Mouse (Mus musculus) heart, postnatal 25 days (tissue): ENCODE data around the gene Cers6. TPM values are rescaled to one million over a fixed set of nuclear protein-coding genes. Genes with fewer than 3 reads are reported as not detected.

Source experiments
- DNase-seq: peaks from one replicate; pipeline ENCODE4 v3.0.0; 2022; ENCODE audit warnings: low spot score
- intact Hi-C: fragments of 180-260 bp; cut with DNase I; formaldehyde crosslinking; loops from one replicate; pipeline ENCODE4 v1.15.1; 2025
- total RNA-seq, 2 experiments: library from RNA; stranded (reverse); gene quantifications; 2 replicates each; pipeline ENCODE4 v1.2.3; 2021

Gene Cers6
- total RNA-seq, 2 experiments from 2014 or later = 8.8 to 9.6 TPM

- intact Hi-C loops = no loop called here
Observed at GRCm38 (mm10) chr2:69132046-69132445, 270.8 kb downstream of the Cers6 start.

GRCm38 (mm10) chr2:69132488-69133040 lies 271.3 kb downstream of the Cers6 start:
- DNase-seq = no peak

More at GRCm38 (mm10) chr2:69132046-69132445, 270.8 kb downstream of the Cers6 start:
- no peak for DNase-seq

GRCm38 (mm10) chr2:69134186-69134585 lies 272.9 kb downstream of the Cers6 start:
- intact Hi-C loops = no loop called here
- no peak for DNase-seq

More at GRCm38 (mm10) chr2:69132488-69133040, 271.3 kb downstream of the Cers6 start:
- intact Hi-C loops = no loop called here

GRCm38 (mm10) chr2:69134937-69135336 lies 273.7 kb downstream of the Cers6 start:
- intact Hi-C loops = no loop called here
- no peak for DNase-seq

- no peak for DNase-seq
- intact Hi-C loops = no loop called here
Observed at GRCm38 (mm10) chr2:69135661-69136576, 274.7 kb downstream of the Cers6 start, which contains the start of gene Nostrin. Gene Nostrin, plus strand, starts transcription at chr2:69135800.

- intact Hi-C loops = no loop called here
- DNase-seq = no peak
Observed at GRCm38 (mm10) chr2:69137406-69138084, 276.3 kb downstream of the Cers6 start.

- intact Hi-C loops = no loop called here
- DNase-seq = no peak
Observed at GRCm38 (mm10) chr2:69138759-69139158, 277.5 kb downstream of the Cers6 start.

- intact Hi-C loops = loop anchor here (10.0 kb wide), 1 partner anchor 65 kb away; the partner anchor contains the start of gene Spc25
Observed at GRCm38 (mm10) chr2:69140215-69140614, 279.0 kb downstream of the Cers6 start.

GRCm38 (mm10) chr2:69140816-69141215 lies 279.6 kb downstream of the Cers6 start:
- no peak for DNase-seq
- intact Hi-C loops = loop anchor here (10.0 kb wide), 1 partner anchor 64 kb away; the partner anchor contains the start of gene Spc25

More at GRCm38 (mm10) chr2:69140215-69140614, 279.0 kb downstream of the Cers6 start:
- DNase-seq = no peak

GRCm38 (mm10) chr2:69148691-69149090 lies 287.4 kb downstream of the Cers6 start:
- intact Hi-C loops = loop anchor here (10.0 kb wide), 1 partner anchor 56 kb away; the partner anchor contains the start of gene Spc25
- DNase-seq = no peak

- no peak for DNase-seq
Observed at GRCm38 (mm10) chr2:69149154-69149553, 287.9 kb downstream of the Cers6 start.

GRCm38 (mm10) chr2:69150841-69151240 lies 289.6 kb downstream of the Cers6 start:
- DNase-seq = no peak
- intact Hi-C loops = no loop called here

More at GRCm38 (mm10) chr2:69149154-69149553, 287.9 kb downstream of the Cers6 start:
- intact Hi-C loops = loop anchor here (10.0 kb wide), 1 partner anchor 56 kb away; the partner anchor contains the start of gene Spc25

- no peak for DNase-seq
- intact Hi-C loops = no loop called here
Observed at GRCm38 (mm10) chr2:69155861-69156260, 294.6 kb downstream of the Cers6 start.

- intact Hi-C loops = no loop called here
- DNase-seq = no peak
Observed at GRCm38 (mm10) chr2:69156283-69156682, 295.0 kb downstream of the Cers6 start.

GRCm38 (mm10) chr2:69158907-69159306 lies 297.7 kb downstream of the Cers6 start:
- intact Hi-C loops = no loop called here
- DNase-seq = no peak

Other genes starting within 250 kb of the Cers6 start
- gene 4932414N04Rik, start 205.0 kb upstream of the Cers6 start, total RNA-seq = not detected